ENCODE assay signal across 15 mouse cellular contexts in the genomic region with DNA sequence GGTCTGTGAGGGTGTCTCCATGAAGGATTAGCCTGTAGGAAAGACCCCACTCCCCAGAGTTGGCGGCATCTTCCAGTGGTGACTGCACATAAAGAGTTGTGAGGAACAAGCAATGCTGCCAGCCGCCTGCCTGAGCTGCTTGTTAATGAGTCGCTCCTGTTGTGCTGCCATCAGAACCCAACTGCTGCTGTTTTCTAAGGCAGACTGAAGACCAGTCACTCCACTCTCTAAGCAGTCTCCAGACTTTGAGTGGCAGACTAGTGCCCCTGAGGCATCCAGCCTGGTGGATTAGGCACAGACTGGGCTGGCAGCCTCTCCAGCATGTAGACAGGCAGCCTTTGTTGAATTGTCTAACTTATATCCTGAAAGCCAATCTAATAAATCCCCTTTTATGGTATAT.
DNase-seq lines count a peak whose midpoint lies in the region; ATAC-seq and TF ChIP-seq lines count a peak whose summit lies in the region.
"Had no signal": no experiment of that assay in that cellular context is flagged by ENCODE, and none has a peak within 500 bp of the region (broad histone marks: within the 10 kb centered on the region; RNA-seq: fewer than 3 reads in every experiment).

No protein-coding gene starts in this region.

- 26% methylated on average over 3 of the region's 3 CpGs for WGBS in forebrain, embryonic 12.5 days
- 38% methylated on average over 3 of the region's 3 CpGs for WGBS in hindbrain, embryonic 16.5 days
- WGBS in midbrain, embryonic 16.5 days: 40% methylated on average over 3 of the region's 3 CpGs

- H3K9ac ChIP-seq in forebrain, embryonic 12.5 days: no peak overlapping the region
- H3K9ac ChIP-seq in hindbrain, embryonic 16.5 days (ENCODE audit: low read depth, low read length): 0 out of 2 replicates have a peak overlapping the region, but pooled peaks have one; percentile 22
- H3K9ac ChIP-seq in midbrain, embryonic 16.5 days (ENCODE audit: low read depth, low read length): peak overlapping the region; percentile 15; the same call in 1 of the 2 replicates
- H3K9ac ChIP-seq: embryonic facial prominence, embryonic 15.5 days; heart, embryonic 12.5 days; liver, postnatal 0 days had no signal

- H3K27me3 ChIP-seq in forebrain, embryonic 12.5 days: no peaks in the 10 kb centered on the region
- no peaks in the 10 kb centered on the region for H3K27me3 ChIP-seq in hindbrain, embryonic 16.5 days (replicated peaks; ENCODE audit: control insufficient read depth, insufficient read depth, low read length)
- H3K27me3 ChIP-seq in midbrain, embryonic 16.5 days (ENCODE audit: control insufficient read depth, insufficient read depth, low read depth, low read length): no peaks in the 10 kb centered on the region
- H3K27me3 ChIP-seq: embryonic facial prominence, embryonic 15.5 days; heart, embryonic 12.5 days had no signal

- H3K9me3 ChIP-seq in forebrain, embryonic 12.5 days: no peaks in the 10 kb centered on the region
- no peaks in the 10 kb centered on the region for H3K9me3 ChIP-seq in hindbrain, embryonic 16.5 days (ENCODE audit: control insufficient read depth, low read length)
- H3K9me3 ChIP-seq in midbrain, embryonic 16.5 days (replicated peaks; ENCODE audit: control insufficient read depth, low read length, poor library complexity, severe bottlenecking): no peaks in the 10 kb centered on the region
- H3K9me3 ChIP-seq: embryonic facial prominence, embryonic 15.5 days; heart, embryonic 12.5 days had no signal

- peak; percentile 84 for ATAC-seq in forebrain, embryonic 12.5 days (ENCODE audit: low FRiP score)
- peak; percentile 82 for ATAC-seq in hindbrain, embryonic 16.5 days
- peak; percentile 71 for ATAC-seq in midbrain, embryonic 16.5 days
- ATAC-seq: activated CD4-positive, CD25-positive, alpha-beta regulatory T cell, adult 4 months; inflammation-experienced regulatory T-cells, adult 6 months; liver, postnatal 0 days had no signal

- H3K27ac ChIP-seq in layer of hippocampus, adult 2 months: peak overlapping the region; percentile 57
- peak overlapping the region; percentile 71 for H3K27ac ChIP-seq in forebrain, embryonic 12.5 days
- peak overlapping the region; percentile 48; the same call in 1 of the 2 replicates for H3K27ac ChIP-seq in hindbrain, embryonic 16.5 days (ENCODE audit: low read depth, low read length)
- H3K27ac ChIP-seq in midbrain, embryonic 16.5 days (ENCODE audit: low read length): peak overlapping the region; percentile 54
- H3K27ac ChIP-seq: embryonic facial prominence, embryonic 15.5 days had no signal

- no peak overlapping the region for H3K4me3 ChIP-seq in layer of hippocampus, adult 2 months
- H3K4me3 ChIP-seq in forebrain, embryonic 12.5 days (replicated peaks): no peak overlapping the region
- no peak overlapping the region for H3K4me3 ChIP-seq in hindbrain, embryonic 16.5 days (ENCODE audit: low read length)
- no peak overlapping the region for H3K4me3 ChIP-seq in midbrain, embryonic 16.5 days (ENCODE audit: low read depth, low read length)
- H3K4me3 ChIP-seq: embryonic facial prominence, embryonic 15.5 days; heart, embryonic 12.5 days had no signal

- DNase-seq in layer of hippocampus, adult 2 months (ENCODE audit: low spot score in 2 of 2): no peak
- no peak for DNase-seq in layer of hippocampus, adult 9-10 months (ENCODE audit: low spot score)
- no peak for DNase-seq in retina, postnatal 1 day
- DNase-seq in ovary, adult 18-20 months (ENCODE audit: low spot score): no peak
- DNase-seq in left cerebral cortex, adult 18-20 months (ENCODE audit: low spot score in 2 of 2): no peak
- DNase-seq: cerebellum, postnatal 14 days; kidney, postnatal 10 days; liver, postnatal 0 days had no signal

- no peaks in the 10 kb centered on the region for H3K36me3 ChIP-seq in forebrain, embryonic 12.5 days (replicated peaks)
- no peaks in the 10 kb centered on the region for H3K36me3 ChIP-seq in hindbrain, embryonic 16.5 days (ENCODE audit: control insufficient read depth, insufficient read depth, low read length)
- no peaks in the 10 kb centered on the region for H3K36me3 ChIP-seq in midbrain, embryonic 16.5 days (ENCODE audit: control insufficient read depth, insufficient read depth, low read length)
- H3K36me3 ChIP-seq: embryonic facial prominence, embryonic 15.5 days; heart, embryonic 12.5 days had no signal

- no peak overlapping the region for H3K4me2 ChIP-seq in forebrain, embryonic 12.5 days
- H3K4me2 ChIP-seq in hindbrain, embryonic 16.5 days (ENCODE audit: low read length): no peak overlapping the region
- H3K4me2 ChIP-seq in midbrain, embryonic 16.5 days (ENCODE audit: low read length): no peak overlapping the region
- H3K4me2 ChIP-seq: embryonic facial prominence, embryonic 15.5 days; heart, embryonic 12.5 days had no signal

- no peak for TF ChIP-seq CTCF in layer of hippocampus, adult 2 months (conservative IDR thresholded peaks at IDR 0.05)

- H3K4me1 ChIP-seq in forebrain, embryonic 12.5 days: peaks cover 37% of the 10 kb centered on the region
- peaks cover 15% of the 10 kb centered on the region for H3K4me1 ChIP-seq in hindbrain, embryonic 16.5 days (ENCODE audit: control insufficient read depth, insufficient read depth, low read depth, low read length)
- H3K4me1 ChIP-seq in midbrain, embryonic 16.5 days (ENCODE audit: control insufficient read depth, insufficient read depth, low read length): peaks cover 30% of the 10 kb centered on the region
- H3K4me1 ChIP-seq: heart, embryonic 12.5 days had no signal
